Mouse (Mus musculus) G1E (cell line): ENCODE data around the gene Fam129c.

ENCODE experiments used
- CTCF ChIP-seq: IDR thresholded peaks from 2 replicates; pipeline ENCODE4 v1.5.1; 2012; ENCODE audit warnings: low read depth, low read length, inconsistent platforms, mixed read lengths
- GATA1 ChIP-seq: IDR thresholded peaks from 2 replicates; pipeline ENCODE4 v1.6.1; 2012; ENCODE audit warnings: borderline replicate concordance, low read length, inconsistent platforms, mixed read lengths
- TAL1 ChIP-seq: conservative IDR thresholded peaks from 2 replicates; pipeline ENCODE4 v1.6.1; 2012; ENCODE audit warnings: low read depth, low read length, inconsistent platforms, mixed read lengths

DNA sequence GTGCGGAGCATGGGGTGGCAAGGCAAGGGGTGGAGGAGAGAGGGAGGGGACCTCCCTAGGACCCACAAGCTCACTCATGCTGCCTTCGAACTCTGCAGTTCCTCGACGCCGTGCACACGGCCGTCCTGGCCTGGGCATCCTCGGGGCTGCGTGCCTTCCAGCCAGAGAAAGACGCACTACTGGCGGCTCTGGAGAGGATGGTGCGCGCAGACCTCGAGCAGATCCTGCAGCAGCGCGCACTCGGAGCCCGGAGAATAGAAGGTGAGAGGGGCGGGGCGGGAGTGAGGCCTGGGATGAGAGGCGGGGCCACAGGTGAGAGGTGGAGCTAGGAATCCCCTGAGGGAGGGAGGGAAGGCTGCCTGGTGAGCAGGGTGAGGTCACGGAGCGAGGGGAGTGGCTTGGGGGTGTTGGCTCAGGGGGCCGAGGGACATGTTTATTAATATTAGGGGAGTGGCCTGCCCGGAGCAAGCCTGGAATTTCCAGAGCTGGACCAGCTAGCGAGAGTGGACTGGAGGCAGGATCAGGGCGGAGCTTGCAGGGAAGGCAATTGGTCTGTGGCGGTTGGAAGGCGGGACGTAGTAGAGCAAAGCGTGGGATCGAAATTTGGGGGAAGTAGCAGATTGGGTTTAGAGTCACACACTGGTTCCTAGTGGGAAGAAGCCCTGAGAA, 5.4 kb downstream of the Fam129c start:
- no peak for TF ChIP-seq CTCF
- TF ChIP-seq TAL1: no peak
- TF ChIP-seq GATA1: no peak
